Mouse (Mus musculus) small intestine, adult 2 months (tissue): Measurements from ENCODE around the gene Zfhx3.

Source experiments
- CTCF ChIP-seq: fragments of 200-500 bp; IDR thresholded peaks from 2 replicates; pipeline ENCODE4 v1.5.1; 2012; ENCODE audit warnings: low read depth, mild to moderate bottlenecking, control low read depth, inconsistent platforms, low read length, moderate library complexity, mixed read lengths; ENCODE audit not compliant: insufficient replicate concordance, insufficient read length; ENCODE audit errors: extremely low read depth
- POLR2A ChIP-seq: fragments of 200-500 bp; IDR thresholded peaks from 2 replicates; pipeline ENCODE4 v1.6.1; 2012; ENCODE audit warnings: low read depth, mild to moderate bottlenecking, control low read depth, inconsistent platforms, low read length, moderate library complexity

DNA sequence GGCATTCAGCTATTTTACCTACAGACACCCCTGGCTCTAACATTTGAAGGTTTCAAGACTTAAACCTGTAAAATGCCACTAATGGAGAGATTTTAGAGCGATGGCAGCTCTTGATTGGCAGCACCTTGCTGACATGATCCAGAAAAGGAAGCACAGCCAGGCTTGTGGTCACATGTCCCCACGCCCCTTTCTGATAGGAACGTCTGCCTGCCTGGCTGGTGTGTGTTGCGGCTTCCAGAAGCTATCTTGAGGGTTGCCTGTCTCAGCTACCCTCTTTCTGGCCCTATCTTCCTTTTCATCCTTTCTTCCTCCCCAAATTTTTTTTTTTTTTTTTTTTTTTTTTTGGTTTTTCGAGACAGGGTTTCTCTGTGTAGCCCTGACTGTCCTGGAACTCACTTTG is 899.9 kb downstream of the Zfhx3 start:
- TF ChIP-seq CTCF, result no peak
- no peak for TF ChIP-seq POLR2A
